Mouse (Mus musculus) hindbrain, embryonic 11.5 days (tissue): ENCODE data around the gene Sall2. TPM values are rescaled to one million over a fixed set of nuclear protein-coding genes. Genes with fewer than 3 reads are reported as not detected.

Experiments used
- ATAC-seq: fragments of 200-750 bp; cut with Nextera tagmentation; 2 replicates; pipeline ENCODE4 v1.8.0; 2017; ENCODE audit warnings: mild to moderate bottlenecking, moderate TSS enrichment, moderate library complexity; ENCODE audit not compliant: low FRiP score
- DNase-seq: peaks from one replicate; pipeline ENCODE4 v3.0.0-alpha.2; 2015; ENCODE audit warnings: low spot score
- H3K27ac ChIP-seq: fragments of 300-500 bp; sonication (generic); 2 replicates; pipeline ENCODE4 v1.5.1; 2014; ENCODE audit warnings: mild to moderate bottlenecking, low read depth, low read length
- H3K27me3 ChIP-seq: fragments of 300-500 bp; sonication (generic); 2 replicates; pipeline ENCODE4 v1.6.1; 2014; ENCODE audit warnings: mild to moderate bottlenecking, low read length, moderate library complexity, mixed read lengths; ENCODE audit not compliant: control insufficient read depth, insufficient read depth
- H3K36me3 ChIP-seq: fragments of 300-500 bp; sonication (generic); 2 replicates; pipeline ENCODE4 v1.6.1; 2014; ENCODE audit warnings: mild to moderate bottlenecking, low read length, moderate library complexity, mixed read lengths; ENCODE audit not compliant: control insufficient read depth, insufficient read depth
- H3K4me1 ChIP-seq: fragments of 300-500 bp; sonication (generic); replicated peaks from 2 replicates; pipeline ENCODE4 v1.6.1; 2014; ENCODE audit warnings: low read length, mixed read lengths; ENCODE audit not compliant: control insufficient read depth, insufficient read depth
- H3K4me2 ChIP-seq: fragments of 300-500 bp; sonication (generic); replicated peaks from 2 replicates; pipeline ENCODE4 v1.6.1; 2014; ENCODE audit warnings: mild to moderate bottlenecking, low read depth, low read length
- H3K4me3 ChIP-seq: fragments of 300-500 bp; sonication (generic); 2 replicates; pipeline ENCODE4 v1.5.1; 2014; ENCODE audit warnings: low read depth, low read length
- H3K9ac ChIP-seq: fragments of 300-500 bp; sonication (generic); 2 replicates; pipeline ENCODE4 v1.6.1; 2014; ENCODE audit warnings: low read depth, low read length
- H3K9me3 ChIP-seq: fragments of 300-500 bp; sonication (generic); 2 replicates; pipeline ENCODE4 v1.6.1; 2016; ENCODE audit warnings: low read length; ENCODE audit not compliant: control insufficient read depth
- WGBS: fragments of 180-500 bp; shearing (Covaris S2); extraction: QIAGEN DNeasy Blood & Tissue Kit; methylation state at CpG from one replicate; pipeline ENCODE4 v1.1.7; 2014; 5-methylcytosine and 5-hydroxymethylcytosine counted together
- polyA plus RNA-seq: library from polyadenylated mRNA; unstranded; fragments of >200 nt; fragmentation: Nextera tagmentation; extraction: Ambion mirVana; gene quantifications from 2 replicates; pipeline ENCODE4 v1.2.1, GENCODE M21; 2014

The Sall2 gene
- polyA plus RNA-seq, 1 experiment from 2014 or later, result 37.7 TPM

DNA sequence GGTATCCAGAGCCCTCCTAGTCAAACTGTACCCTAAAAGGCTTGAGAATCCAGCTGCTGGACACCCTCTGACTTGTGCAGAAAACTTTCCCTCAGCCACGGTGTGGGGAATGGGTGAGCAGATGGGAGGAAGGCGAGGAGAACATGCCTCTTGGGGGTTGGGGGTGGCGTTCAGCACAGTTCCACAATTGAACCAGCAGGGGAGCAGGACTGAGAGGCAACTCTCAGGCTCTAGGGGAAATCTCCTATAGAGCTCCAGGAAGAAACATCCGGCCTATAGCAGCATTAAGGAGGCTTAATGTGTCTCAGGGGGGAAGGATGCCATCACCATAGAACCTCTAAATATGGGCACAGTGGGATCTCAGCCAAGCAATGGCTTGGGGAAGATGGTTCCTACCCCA lies 2.7 kb downstream of the Sall2 start:
- H3K27ac ChIP-seq, result no peak overlapping the region
- peak overlapping the region; percentile 63 for H3K4me2 ChIP-seq
- no peaks in the 10 kb centered on the region for H3K27me3 ChIP-seq
- H3K9ac ChIP-seq, result 0 out of 2 replicates have a peak overlapping the region, but pooled peaks have one; percentile 2
- peak overlapping the region; percentile 48; the same call in 1 of the 2 replicates for H3K4me3 ChIP-seq
- ATAC-seq, result 0 out of 2 replicates have a peak, but pooled peaks have one; percentile 11
- no peaks in the 10 kb centered on the region for H3K9me3 ChIP-seq
- no peak for DNase-seq
- no peaks in the 10 kb centered on the region for H3K36me3 ChIP-seq
- H3K4me1 ChIP-seq, result no peaks in the 10 kb centered on the region; the same call in 1 of the 2 replicates
- WGBS, result 4% methylated on average over 4 of the region's 4 CpGs

DNA sequence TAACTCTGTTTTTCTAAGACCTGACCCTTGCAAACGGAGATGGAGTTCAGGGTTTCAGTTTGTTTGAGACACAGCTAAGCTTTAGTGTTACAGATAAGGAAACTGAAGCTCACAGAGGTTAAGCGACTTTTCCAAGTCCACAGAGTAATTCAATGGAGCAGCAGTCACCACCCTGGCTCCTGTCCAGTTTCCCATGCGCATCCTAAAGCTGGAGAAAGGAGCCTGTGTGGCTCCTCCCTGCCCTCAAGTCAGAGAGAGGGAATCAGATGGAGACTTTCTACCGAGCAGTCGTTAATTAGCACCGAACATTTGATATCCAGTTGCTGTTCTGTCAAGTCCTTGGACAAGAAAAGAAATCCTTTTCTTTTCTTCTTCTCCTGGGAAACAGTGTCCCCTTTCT lies 9.2 kb downstream of the Sall2 start:
- ATAC-seq (no peak), DNase-seq (no peak)
- peaks cover 2% of the 10 kb centered on the region for H3K4me1 ChIP-seq
- H3K9ac ChIP-seq, result no peak overlapping the region
- no peak overlapping the region for H3K4me2 ChIP-seq
- H3K9me3 ChIP-seq, result no peaks in the 10 kb centered on the region
- H3K4me3 ChIP-seq, result no peak overlapping the region
- no peaks in the 10 kb centered on the region for H3K27me3 ChIP-seq
- H3K27ac ChIP-seq, result no peak overlapping the region
- peaks cover 3% of the 10 kb centered on the region; the same call in 1 of the 2 replicates for H3K36me3 ChIP-seq
- 80% methylated on average over 6 of the region's 6 CpGs for WGBS

DNA sequence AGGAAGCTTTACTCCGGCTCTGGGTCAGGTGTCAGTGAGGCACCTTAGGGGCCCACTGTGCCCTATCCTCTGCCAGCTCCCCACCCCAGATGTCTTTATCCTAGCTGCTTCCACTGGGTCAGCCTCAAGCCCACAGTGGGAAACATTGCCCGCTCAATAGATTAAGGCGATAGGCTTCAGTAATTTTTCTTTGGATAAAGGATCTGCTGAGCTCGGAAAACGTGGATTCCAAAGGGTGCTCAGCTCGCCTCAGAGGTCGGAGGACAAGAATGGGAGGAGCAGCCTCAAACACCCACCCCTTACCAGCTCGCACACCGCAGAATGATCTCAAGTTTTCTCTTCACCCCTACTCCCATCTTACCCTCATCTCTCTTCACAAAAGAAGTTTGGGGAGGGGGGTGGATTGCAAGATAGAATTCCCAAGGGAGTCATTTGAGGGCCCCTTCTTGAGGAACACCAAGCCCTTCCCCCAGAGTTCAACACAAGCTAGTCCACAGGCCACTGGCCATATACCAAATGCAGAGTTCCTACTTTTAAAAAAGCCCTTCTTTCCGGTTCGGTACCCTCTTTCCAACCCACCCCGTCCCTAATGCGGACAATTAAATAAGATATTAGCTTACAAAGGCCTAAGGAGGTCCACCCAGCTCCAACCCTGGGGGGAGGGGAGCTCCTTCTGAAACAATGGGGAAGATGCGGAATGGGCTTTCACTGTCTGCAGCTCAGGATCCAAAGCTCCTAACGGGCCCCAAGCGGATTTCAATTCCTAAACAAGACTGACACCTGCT lies 11.9 kb downstream of the Sall2 start:
- Histone ChIP-seq H3K4me2 (peak overlapping the region; percentile 80), H3K27ac (peak overlapping the region; percentile 93), H3K4me1 (peaks cover 2% of the 10 kb centered on the region), H3K4me3 (peak overlapping the region; percentile 79), H3K36me3 (peaks cover 23% of the 10 kb centered on the region), H3K9me3 (no peaks in the 10 kb centered on the region), H3K9ac (peak overlapping the region; percentile 96), H3K27me3 (no peaks in the 10 kb centered on the region)
- peak; percentile 74 for DNase-seq
- peak; percentile 84 for ATAC-seq
- 2% methylated on average over 16 of the region's 16 CpGs for WGBS

DNA sequence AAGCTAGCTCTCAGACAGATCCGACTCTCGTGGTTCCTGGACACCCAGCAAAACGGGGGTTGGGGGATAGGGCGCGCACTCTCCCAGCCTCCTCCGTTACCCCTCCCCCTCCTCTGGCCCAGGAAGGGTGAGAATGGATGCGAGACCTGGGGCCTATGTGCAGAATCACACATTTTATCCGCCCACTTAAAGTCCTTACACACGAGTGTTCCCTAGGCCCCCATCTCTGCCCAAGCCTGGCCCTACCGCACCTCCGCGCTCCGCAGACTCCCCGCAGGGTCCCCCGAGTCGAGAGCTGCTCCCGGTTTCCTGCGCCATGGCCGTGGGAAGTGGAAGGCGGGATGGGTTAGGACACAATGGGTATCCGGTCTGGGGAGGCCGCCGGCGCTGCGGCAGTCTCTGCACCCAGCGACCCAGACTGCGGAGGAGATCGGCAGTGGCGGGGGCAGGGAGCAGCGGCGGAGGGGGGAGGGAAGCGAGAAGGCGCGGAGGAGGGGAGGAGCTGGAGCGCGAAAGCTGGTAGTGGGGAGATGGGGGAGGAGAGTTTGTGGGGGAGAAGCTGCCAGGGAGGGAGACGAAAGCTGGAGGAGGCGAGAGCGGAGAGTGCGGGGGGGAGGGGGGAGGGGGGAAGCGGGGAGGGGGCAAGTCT lies 12.6 kb downstream of the Sall2 start:
- Histone ChIP-seq H3K27me3 (no peaks in the 10 kb centered on the region), H3K9ac (peak overlapping the region; percentile 96), H3K4me2 (peak overlapping the region; percentile 80), H3K27ac (peak overlapping the region; percentile 93), H3K36me3 (peaks cover 26% of the 10 kb centered on the region), H3K4me1 (peaks cover 2% of the 10 kb centered on the region), H3K4me3 (peak overlapping the region; percentile 79), H3K9me3 (no peaks in the 10 kb centered on the region)
- WGBS, result 1% methylated on average over 26 of the region's 41 CpGs
- ATAC-seq, result peak; percentile 88
- peak; percentile 82 for DNase-seq

DNA sequence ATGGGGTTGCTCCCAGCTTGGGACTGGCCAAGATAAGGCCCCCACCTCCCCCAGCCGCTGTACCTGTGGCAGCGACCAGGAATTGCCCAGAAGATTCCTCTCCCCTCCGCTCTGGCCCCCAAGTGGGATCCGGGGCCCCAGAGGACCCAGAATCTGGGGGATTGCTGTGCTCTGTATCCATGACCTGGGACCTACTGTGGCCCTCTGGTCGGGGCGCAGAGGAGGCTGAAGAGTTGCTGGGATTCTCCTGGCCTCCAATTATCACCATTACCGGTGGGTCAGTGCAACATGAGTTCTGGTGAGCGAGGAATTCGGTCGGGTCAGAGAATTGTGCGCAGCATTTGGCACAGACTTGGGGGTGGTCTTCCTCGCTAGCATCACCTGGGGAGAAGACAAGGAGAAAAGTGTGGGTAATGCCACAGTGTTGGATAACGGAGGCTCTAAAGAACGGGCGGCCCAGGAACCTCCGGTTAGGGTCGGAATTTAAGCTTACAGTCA lies 13.2 kb downstream of the Sall2 start:
- 8% methylated on average over 17 of the region's 17 CpGs for WGBS
- H3K36me3 ChIP-seq, result peaks cover 27% of the 10 kb centered on the region
- H3K4me3 ChIP-seq, result peak overlapping the region; percentile 79
- no peaks in the 10 kb centered on the region for H3K27me3 ChIP-seq
- DNase-seq, result no peak
- H3K4me2 ChIP-seq, result peak overlapping the region; percentile 80
- peak; percentile 6 for ATAC-seq
- H3K9ac ChIP-seq, result peak overlapping the region; percentile 96
- H3K9me3 ChIP-seq, result no peaks in the 10 kb centered on the region
- peak overlapping the region; percentile 93 for H3K27ac ChIP-seq
- peaks cover 2% of the 10 kb centered on the region for H3K4me1 ChIP-seq

DNA sequence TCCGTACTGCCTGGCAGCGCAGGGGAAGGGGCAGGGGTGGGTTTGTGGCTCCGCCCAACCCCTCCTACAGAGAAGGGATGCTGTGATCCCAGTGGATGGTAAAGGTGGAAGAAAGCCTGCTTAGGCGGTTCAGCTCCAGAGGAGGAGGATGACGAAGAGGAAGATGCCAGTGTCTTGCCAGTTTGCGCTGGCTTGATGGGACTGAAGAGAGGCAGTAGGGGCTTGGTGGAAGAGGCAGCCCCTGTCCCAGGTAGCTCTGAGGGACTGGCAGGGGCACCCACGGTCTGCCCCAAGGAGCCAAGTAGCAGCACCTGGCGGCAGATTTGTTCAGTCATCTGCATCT lies 13.8 kb downstream of the Sall2 start:
- H3K36me3 ChIP-seq, result peaks cover 27% of the 10 kb centered on the region
- no peaks in the 10 kb centered on the region for H3K9me3 ChIP-seq
- no peak for DNase-seq
- no peak for ATAC-seq
- peak overlapping the region; percentile 80 for H3K4me2 ChIP-seq
- peak overlapping the region; percentile 79 for H3K4me3 ChIP-seq
- 43% methylated on average over 8 of the region's 8 CpGs for WGBS
- H3K27me3 ChIP-seq, result no peaks in the 10 kb centered on the region
- peaks cover 2% of the 10 kb centered on the region for H3K4me1 ChIP-seq
- peak overlapping the region; percentile 96 for H3K9ac ChIP-seq
- no peak overlapping the region for H3K27ac ChIP-seq

DNA sequence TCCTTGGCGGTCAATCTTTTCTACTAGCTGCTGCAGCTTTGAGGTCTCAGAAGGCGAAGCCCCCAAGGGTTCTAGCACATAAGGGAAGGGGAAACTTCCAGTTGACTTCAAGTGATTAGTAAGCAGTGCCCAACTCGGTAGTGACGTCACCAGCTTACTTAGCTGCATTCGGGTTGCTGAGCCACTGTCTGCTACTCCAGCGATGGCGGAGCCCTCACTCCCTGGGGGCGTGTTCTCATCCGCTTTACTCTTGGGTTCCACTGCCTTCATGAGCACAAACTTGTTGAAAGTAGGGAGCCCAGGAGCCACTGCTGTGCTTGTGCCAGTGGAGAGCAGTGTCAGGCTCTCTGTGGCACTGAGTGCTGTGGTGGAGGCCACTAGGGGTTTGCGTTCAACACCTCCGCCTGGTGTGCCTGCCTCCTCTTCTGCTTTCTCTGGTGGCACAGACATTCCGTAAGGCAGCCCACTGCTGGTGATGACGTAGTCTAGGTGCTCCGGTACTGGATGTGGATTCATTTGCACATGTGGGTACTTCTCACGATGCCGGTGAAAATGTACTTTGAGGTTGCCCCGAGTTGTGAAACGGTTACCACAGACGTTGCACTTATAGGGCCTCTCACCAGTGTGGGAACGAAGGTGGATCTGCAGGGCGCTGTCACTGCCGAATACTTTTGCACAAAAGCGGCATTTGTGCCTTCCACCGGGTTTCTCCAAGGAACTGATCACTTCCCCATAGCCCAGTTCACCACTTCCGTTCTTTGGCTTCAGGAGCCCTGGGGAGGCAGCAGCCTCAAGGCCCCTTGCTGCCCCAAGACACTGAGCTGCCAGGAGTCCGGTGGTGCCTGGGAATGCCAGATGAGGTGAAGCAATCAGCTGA lies 14.4 kb downstream of the Sall2 start:
- H3K36me3 ChIP-seq, result peaks cover 27% of the 10 kb centered on the region
- H3K27me3 ChIP-seq, result no peaks in the 10 kb centered on the region
- ATAC-seq, result no peak
- no peak for DNase-seq
- H3K4me1 ChIP-seq, result peaks cover 2% of the 10 kb centered on the region
- peak overlapping the region; percentile 80 for H3K4me2 ChIP-seq
- H3K4me3 ChIP-seq, result peak overlapping the region; percentile 79
- H3K27ac ChIP-seq, result no peak overlapping the region
- WGBS, result 86% methylated on average over 26 of the region's 26 CpGs
- H3K9ac ChIP-seq, result peak overlapping the region; percentile 96
- no peaks in the 10 kb centered on the region for H3K9me3 ChIP-seq

DNA sequence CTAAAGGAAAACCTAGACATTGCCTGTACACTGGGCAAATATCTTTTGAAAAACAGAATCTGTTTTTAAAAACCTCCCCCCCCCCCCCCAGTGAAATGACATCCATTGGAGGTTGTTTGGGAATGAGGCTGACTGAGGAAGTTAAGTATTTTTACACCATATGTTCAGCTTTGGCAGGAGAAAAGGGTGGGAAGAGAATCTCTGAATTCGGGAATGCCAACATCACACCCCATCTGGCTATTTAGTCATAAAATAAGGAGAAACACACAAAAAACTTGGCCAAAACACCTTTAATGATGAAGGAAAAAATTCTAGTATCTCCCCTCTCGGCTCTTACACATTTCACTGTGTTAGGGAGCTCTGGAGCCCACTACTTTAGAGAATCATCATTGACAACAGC lies 17.7 kb downstream of the Sall2 start:
- no peak overlapping the region for H3K9ac ChIP-seq
- H3K4me3 ChIP-seq, result no peak overlapping the region
- ATAC-seq (no peak), DNase-seq (no peak)
- H3K4me2 ChIP-seq, result no peak overlapping the region
- H3K9me3 ChIP-seq, result no peaks in the 10 kb centered on the region
- peaks cover 2% of the 10 kb centered on the region; the same call in 1 of the 2 replicates for H3K4me1 ChIP-seq
- H3K27ac ChIP-seq, result no peak overlapping the region
- H3K27me3 ChIP-seq, result no peaks in the 10 kb centered on the region
- WGBS, result 90% methylated on average over 2 of the region's 2 CpGs
- peaks cover 27% of the 10 kb centered on the region for H3K36me3 ChIP-seq
